Comparison of ENCODE assay signal across 9 mouse cellular contexts in genomic region chr9:98955716-98956224, GRCm38 (mm10). TPM values are rescaled to one million over a fixed set of nuclear protein-coding genes. Genes with fewer than 3 reads are reported as not detected.
DNase-seq lines count a peak whose midpoint lies in the region; ATAC-seq lines count a peak whose summit lies in the region.
"Had no signal": no experiment of that assay in that cellular context is flagged by ENCODE, and none has a peak within 500 bp of the region (broad histone marks: within the 10 kb centered on the region; RNA-seq: fewer than 3 reads in every experiment).

No protein-coding gene starts in this region.

- under 1% methylated on average over 60 of the region's 60 CpGs for WGBS in hindbrain, embryonic 15.5 days
- WGBS in liver, embryonic 12.5 days (ENCODE audit: insufficient replicate concordance) = under 1% methylated on average over 60 of the region's 60 CpGs
- WGBS in stomach, embryonic 14.5 days = under 1% methylated on average over 56 of the region's 60 CpGs

- ATAC-seq in hindbrain, embryonic 15.5 days (ENCODE audit: low FRiP score, low read depth) = no peak
- ATAC-seq in liver, embryonic 12.5 days = no peak
- no peak; the same call in 1 of the 2 replicates for ATAC-seq in stomach, embryonic 14.5 days (ENCODE audit: insufficient number of reproducible peaks, insufficient read depth, low FRiP score, low read depth)

- peak; percentile 27 for DNase-seq in kidney, adult 11 months
- no peak for DNase-seq in kidney, adult 9 months
- peak; percentile 75 for DNase-seq in embryo, embryonic 11 days
- no peak for DNase-seq in gastrocnemius, postnatal 14 days
- no peak for DNase-seq in spleen, postnatal 14 days (ENCODE audit: low spot score in 2 of 2)

- peaks cover 36% of the 10 kb centered on the region for H3K4me1 ChIP-seq in hindbrain, embryonic 15.5 days (replicated peaks)
- peaks cover 24% of the 10 kb centered on the region for H3K4me1 ChIP-seq in liver, embryonic 12.5 days
- peaks cover 17% of the 10 kb centered on the region for H3K4me1 ChIP-seq in stomach, embryonic 14.5 days (ENCODE audit: control insufficient read depth, insufficient read depth, low read length)

- peak overlapping the region; percentile 10 for H3K9ac ChIP-seq in hindbrain, embryonic 15.5 days
- no peak overlapping the region for H3K9ac ChIP-seq in liver, embryonic 12.5 days
- no peak overlapping the region for H3K9ac ChIP-seq in stomach, embryonic 14.5 days (replicated peaks; ENCODE audit: low read depth, low read length)

- peak overlapping the region; percentile 61 for H3K4me2 ChIP-seq in hindbrain, embryonic 15.5 days
- H3K4me2 ChIP-seq in liver, embryonic 12.5 days = peak overlapping the region; percentile 63
- H3K4me2 ChIP-seq in stomach, embryonic 14.5 days (replicated peaks; ENCODE audit: low read depth, low read length) = peak overlapping the region; percentile 63

- no peaks in the 10 kb centered on the region for H3K9me3 ChIP-seq in hindbrain, embryonic 15.5 days
- no peaks in the 10 kb centered on the region for H3K9me3 ChIP-seq in liver, embryonic 12.5 days (replicated peaks)
- no peaks in the 10 kb centered on the region for H3K9me3 ChIP-seq in stomach, embryonic 14.5 days (ENCODE audit: control insufficient read depth, low read depth, low read length)

- intact Hi-C loops in gastrocnemius, postnatal 14 days (cut with DNase I; ENCODE audit: low total_unique reads) = no loop called here

- H3K36me3 ChIP-seq in hindbrain, embryonic 15.5 days = no peaks in the 10 kb centered on the region
- no peaks in the 10 kb centered on the region for H3K36me3 ChIP-seq in liver, embryonic 12.5 days
- H3K36me3 ChIP-seq in stomach, embryonic 14.5 days (ENCODE audit: control insufficient read depth, insufficient read depth, low read length) = no peaks in the 10 kb centered on the region

- H3K27ac ChIP-seq in hindbrain, embryonic 15.5 days (replicated peaks) = peak overlapping the region; percentile 56
- no peak overlapping the region for H3K27ac ChIP-seq in liver, embryonic 12.5 days
- H3K27ac ChIP-seq in stomach, embryonic 14.5 days (ENCODE audit: low read length) = no peak overlapping the region

- H3K4me3 ChIP-seq in hindbrain, embryonic 15.5 days = peak overlapping the region; percentile 37
- H3K4me3 ChIP-seq in liver, embryonic 12.5 days = peak overlapping the region; percentile 45
- peak overlapping the region; percentile 35 for H3K4me3 ChIP-seq in stomach, embryonic 14.5 days (ENCODE audit: low read depth, low read length)

- H3K27me3 ChIP-seq in hindbrain, embryonic 15.5 days = peaks cover 64% of the 10 kb centered on the region
- H3K27me3 ChIP-seq in liver, embryonic 12.5 days (replicated peaks) = peaks cover 100% of the 10 kb centered on the region
- peaks cover 77% of the 10 kb centered on the region for H3K27me3 ChIP-seq in stomach, embryonic 14.5 days (ENCODE audit: control insufficient read depth, insufficient read depth, low read length)

RNA-seq across cellular contexts. Expression of gene Foxl2, which starts 0.7 kb away (rescaled TPM):
- 0.64 and 0.87 TPM in 2 replicates for polyA plus RNA-seq in hindbrain, embryonic 15.5 days (2015; fragmentation: Nextera tagmentation; extraction: Ambion mirVana)
- not detected in 2 replicates for polyA plus RNA-seq in liver, embryonic 12.5 days (2016; fragmentation: Nextera tagmentation; extraction: Ambion mirVana)
- polyA plus RNA-seq in stomach, embryonic 14.5 days (2014; fragmentation: Nextera tagmentation; extraction: Ambion mirVana) = not detected in 2 replicates
- not detected for total RNA-seq in gastrocnemius, postnatal 14 days (2021)

RNA-seq across cellular contexts. Expression of gene Faim, which starts 30.4 kb away (rescaled TPM):
- polyA plus RNA-seq in hindbrain, embryonic 15.5 days (2015; fragmentation: Nextera tagmentation; extraction: Ambion mirVana) = 108 and 112 TPM in 2 replicates
- polyA plus RNA-seq in liver, embryonic 12.5 days (2016; fragmentation: Nextera tagmentation; extraction: Ambion mirVana) = 22.9 and 24.2 TPM in 2 replicates
- 44.0 and 44.7 TPM in 2 replicates for polyA plus RNA-seq in stomach, embryonic 14.5 days (2014; fragmentation: Nextera tagmentation; extraction: Ambion mirVana)
- 1 to 10 TPM; 4.0 to 4.5 TPM for total RNA-seq in gastrocnemius, postnatal 14 days (2021)

RNA-seq across cellular contexts. Expression of gene 7420426K07Rik, which starts 52.9 kb away (rescaled TPM):
- not detected in 2 replicates for polyA plus RNA-seq in hindbrain, embryonic 15.5 days (2015; fragmentation: Nextera tagmentation; extraction: Ambion mirVana)
- not detected in 2 replicates for polyA plus RNA-seq in liver, embryonic 12.5 days (2016; fragmentation: Nextera tagmentation; extraction: Ambion mirVana)
- not detected in 2 replicates for polyA plus RNA-seq in stomach, embryonic 14.5 days (2014; fragmentation: Nextera tagmentation; extraction: Ambion mirVana)
- not detected for total RNA-seq in gastrocnemius, postnatal 14 days (2021)
- total RNA-seq: left cerebral cortex, postnatal 10 days had no signal

Comparison
In these comparisons a context has a peak if more than half of its experiments do, and no peak if none do; other contexts are left out.
1. DNase-seq: peak in kidney, adult 11 months (single experiment) and embryo, embryonic 11 days (single experiment); none in kidney, adult 9 months (single experiment), gastrocnemius, postnatal 14 days (single experiment) and spleen, postnatal 14 days (0 of 2).
2. Peak in every context shown above with its lines, with median percentiles within 50 percentile points of each other: H3K4me2 ChIP-seq and H3K4me3 ChIP-seq.